Mouse (Mus musculus) urinary bladder, postnatal 36 days (tissue): ENCODE results near the gene Sall1.

Experiments
- DNase-seq, 2 experiments: peaks; one replicate each; pipeline ENCODE4 v3.0.0; 2022; ENCODE audit warnings: low spot score in 2 of 2, mixed read lengths in 1 of 2

The Sall1 gene

GRCm38 (mm10) chr8:89038920-89039319 is 5.0 kb downstream of the Sall1 start:
- DNase-seq, result no peak

- DNase-seq, result no peak
Observed at GRCm38 (mm10) chr8:89037536-89038236, 6.3 kb downstream of the Sall1 start.

- no peak for DNase-seq
Observed at GRCm38 (mm10) chr8:89032412-89032811, 11.6 kb downstream of the Sall1 start.

GRCm38 (mm10) chr8:89028156-89028555 is 15.8 kb downstream of the Sall1 start:
- DNase-seq, result no peak

GRCm38 (mm10) chr8:89026139-89026520 is 17.8 kb downstream of the Sall1 start:
- DNase-seq, result no peak

GRCm38 (mm10) chr8:89025281-89026138 is 18.5 kb downstream of the Sall1 start:
- DNase-seq, result no peak

- no peak for DNase-seq
Observed at GRCm38 (mm10) chr8:89024796-89025195, 19.2 kb downstream of the Sall1 start.

GRCm38 (mm10) chr8:89021139-89021538 is 22.8 kb downstream of the Sall1 start:
- DNase-seq, result no peak

GRCm38 (mm10) chr8:89017891-89018290 is 26.1 kb downstream of the Sall1 start:
- DNase-seq, result no peak

- no peak for DNase-seq
Observed at GRCm38 (mm10) chr8:89016465-89017070, 27.4 kb downstream of the Sall1 start.

GRCm38 (mm10) chr8:89015539-89015938 is 28.4 kb downstream of the Sall1 start:
- DNase-seq, result no peak

- no peak for DNase-seq
Observed at GRCm38 (mm10) chr8:89012853-89013534, 31.0 kb downstream of the Sall1 start.

GRCm38 (mm10) chr8:89012024-89012712 is 31.8 kb downstream of the Sall1 start:
- DNase-seq, result no peak

- no peak for DNase-seq
Observed at GRCm38 (mm10) chr8:89008784-89009183, 35.2 kb downstream of the Sall1 start.

GRCm38 (mm10) chr8:89007114-89007513 is 36.8 kb downstream of the Sall1 start:
- no peak for DNase-seq

- DNase-seq, result no peak
Observed at GRCm38 (mm10) chr8:89006426-89006825, 37.5 kb downstream of the Sall1 start.

GRCm38 (mm10) chr8:89005797-89006196 is 38.2 kb downstream of the Sall1 start:
- no peak for DNase-seq

GRCm38 (mm10) chr8:89004041-89004440 is 39.9 kb downstream of the Sall1 start:
- no peak for DNase-seq

GRCm38 (mm10) chr8:89003336-89003896 is 40.5 kb downstream of the Sall1 start:
- no peak for DNase-seq

GRCm38 (mm10) chr8:89002128-89002527 is 41.8 kb downstream of the Sall1 start:
- no peak for DNase-seq

GRCm38 (mm10) chr8:88997276-88997675 is 46.7 kb downstream of the Sall1 start:
- DNase-seq, result no peak
